Mouse (Mus musculus) liver, embryonic 15.5 days (tissue): ENCODE data around the gene Ugt1a7c. TPM values are rescaled to one million over a fixed set of nuclear protein-coding genes. Genes with fewer than 3 reads are reported as not detected.
"Not testable (repeated sequence)": the region's sequence is repeated elsewhere in the genome, so short reads cannot be mapped to it uniquely, and the experiment has no call there.

Source experiments
- ATAC-seq: fragments of 200-750 bp; cut with Nextera tagmentation; 2 replicates; pipeline ENCODE4 v1.8.0; 2017; ENCODE audit warnings: moderate number of reproducible peaks, mild to moderate bottlenecking, moderate library complexity; ENCODE audit not compliant: insufficient read depth
- H3K27ac ChIP-seq: fragments of 300-500 bp; sonication (generic); replicated peaks from 2 replicates; pipeline ENCODE4 v1.5.1; 2015; ENCODE audit warnings: mild to moderate bottlenecking, inconsistent platforms
- H3K27me3 ChIP-seq: fragments of 300-500 bp; sonication (generic); 2 replicates; pipeline ENCODE4 v1.6.1; 2015; ENCODE audit warnings: mild to moderate bottlenecking, inconsistent platforms
- H3K36me3 ChIP-seq: fragments of 300-500 bp; sonication (generic); replicated peaks from 2 replicates; pipeline ENCODE4 v1.6.1; 2015; ENCODE audit warnings: moderate library complexity, mild to moderate bottlenecking, inconsistent platforms
- H3K4me1 ChIP-seq: fragments of 300-500 bp; sonication (generic); replicated peaks from 2 replicates; pipeline ENCODE4 v1.6.1; 2015; ENCODE audit warnings: inconsistent platforms
- H3K4me2 ChIP-seq: fragments of 300-500 bp; sonication (generic); 2 replicates; pipeline ENCODE4 v1.6.1; 2015; ENCODE audit warnings: moderate library complexity, mild to moderate bottlenecking, inconsistent platforms
- H3K4me3 ChIP-seq: fragments of 300-500 bp; sonication (generic); replicated peaks from 2 replicates; pipeline ENCODE4 v1.5.1; 2015; ENCODE audit warnings: mild to moderate bottlenecking, inconsistent platforms
- H3K9ac ChIP-seq: fragments of 300-500 bp; sonication (generic); 2 replicates; pipeline ENCODE4 v1.6.1; 2015; ENCODE audit warnings: moderate library complexity, mild to moderate bottlenecking, inconsistent platforms
- H3K9me3 ChIP-seq: fragments of 300-500 bp; sonication (generic); replicated peaks from 2 replicates; pipeline ENCODE4 v1.6.1; 2016; ENCODE audit warnings: inconsistent platforms
- WGBS: fragments of 180-500 bp; shearing (Covaris S2); methylation state at CpG from one replicate; pipeline ENCODE4 v1.1.7; 2015; ENCODE audit warnings: mixed read lengths; ENCODE audit not compliant: insufficient replicate concordance; 5-methylcytosine and 5-hydroxymethylcytosine counted together
- polyA plus RNA-seq: library from polyadenylated mRNA; unstranded; fragments of >200 nt; fragmentation: Nextera tagmentation; extraction: Ambion mirVana; gene quantifications from 2 replicates; pipeline ENCODE4 v1.2.1, GENCODE M21; 2015

The Ugt1a7c gene
- polyA plus RNA-seq, 1 experiment from 2014 or later = 3.1 TPM

DNA sequence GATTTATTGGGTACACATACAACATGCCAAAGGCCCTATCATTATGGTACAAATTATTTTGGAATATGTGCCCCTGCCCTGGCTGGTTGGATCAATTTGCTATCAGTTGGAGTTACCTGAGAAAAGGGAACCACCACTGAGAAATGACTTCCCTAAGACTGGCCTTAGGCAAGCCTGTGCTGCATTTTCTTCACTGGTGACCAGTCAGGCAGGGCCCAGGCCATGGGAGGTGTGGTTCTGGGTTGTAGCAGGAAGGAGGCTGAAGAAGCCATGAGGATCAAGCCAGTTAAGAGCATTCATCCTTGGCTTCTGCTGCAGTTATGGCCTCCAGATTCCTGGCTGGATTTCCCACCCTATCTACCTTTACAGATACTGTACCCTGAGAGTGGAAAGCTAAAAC lies 2.5 kb upstream of the Ugt1a7c start:
- no peak for ATAC-seq
- Histone ChIP-seq H3K4me2 (no peak overlapping the region), H3K9ac (no peak overlapping the region), H3K27me3 (no peaks in the 10 kb centered on the region), H3K27ac (no peak overlapping the region), H3K4me1 (no peaks in the 10 kb centered on the region), H3K36me3 (no peaks in the 10 kb centered on the region), H3K4me3 (no peak overlapping the region), H3K9me3 (no peaks in the 10 kb centered on the region)

DNA sequence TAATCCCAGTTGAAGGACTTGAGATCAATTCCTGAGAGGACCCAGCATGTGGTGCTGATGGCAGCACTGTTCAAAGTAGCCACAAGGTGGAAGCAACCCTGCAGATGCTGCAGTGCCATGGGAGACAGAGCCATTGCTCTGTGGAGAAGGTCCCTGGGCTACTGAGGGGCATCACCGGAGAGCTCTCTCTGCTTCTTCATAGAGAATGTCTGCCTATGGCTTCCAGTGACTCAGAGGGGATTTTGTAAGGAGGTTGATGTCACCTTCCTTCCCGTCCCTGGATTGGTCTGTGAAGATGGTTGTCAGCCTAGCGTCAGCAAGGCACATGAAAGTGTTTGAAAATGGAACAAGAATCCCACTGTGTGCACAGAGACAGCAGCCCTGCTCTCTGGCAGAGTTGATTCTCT lies 589 bp upstream of the Ugt1a7c start:
- peak overlapping the region; percentile 46; the same call in 1 of the 2 replicates for H3K27ac ChIP-seq
- not testable (repeated sequence) for H3K27me3 ChIP-seq, H3K9me3 ChIP-seq, H3K36me3 ChIP-seq, H3K4me1 ChIP-seq, H3K4me3 ChIP-seq, ATAC-seq, H3K9ac ChIP-seq, H3K4me2 ChIP-seq
- WGBS = 19% methylated on average over 3 of the region's 3 CpGs

DNA sequence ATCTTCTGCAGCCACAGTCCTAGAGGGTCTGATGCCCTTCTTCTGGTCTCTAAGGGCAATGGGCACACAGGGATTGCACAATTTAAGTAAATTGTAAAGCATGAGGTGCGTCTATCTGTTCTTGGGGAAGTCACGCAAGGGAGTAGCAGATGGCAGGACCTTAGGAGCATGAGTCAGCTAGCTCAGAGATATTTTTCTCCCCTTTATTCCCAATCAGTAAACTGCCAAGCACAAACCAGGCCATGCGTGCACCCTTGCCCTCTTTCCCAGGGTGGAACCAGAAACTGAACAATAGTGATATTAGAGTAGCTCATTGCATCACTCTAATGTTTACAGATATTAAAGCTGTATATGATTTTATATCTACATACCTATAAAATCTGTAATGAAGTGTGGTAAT lies 3.7 kb downstream of the Ugt1a7c start:
- H3K4me1 ChIP-seq, ATAC-seq, H3K27me3 ChIP-seq, H3K4me2 ChIP-seq, H3K36me3 ChIP-seq, H3K9ac ChIP-seq, H3K9me3 ChIP-seq, H3K27ac ChIP-seq, H3K4me3 ChIP-seq: not testable (repeated sequence)
- whole genome bisulfite sequencing = 52% methylated on average over 3 of the region's 3 CpGs

DNA sequence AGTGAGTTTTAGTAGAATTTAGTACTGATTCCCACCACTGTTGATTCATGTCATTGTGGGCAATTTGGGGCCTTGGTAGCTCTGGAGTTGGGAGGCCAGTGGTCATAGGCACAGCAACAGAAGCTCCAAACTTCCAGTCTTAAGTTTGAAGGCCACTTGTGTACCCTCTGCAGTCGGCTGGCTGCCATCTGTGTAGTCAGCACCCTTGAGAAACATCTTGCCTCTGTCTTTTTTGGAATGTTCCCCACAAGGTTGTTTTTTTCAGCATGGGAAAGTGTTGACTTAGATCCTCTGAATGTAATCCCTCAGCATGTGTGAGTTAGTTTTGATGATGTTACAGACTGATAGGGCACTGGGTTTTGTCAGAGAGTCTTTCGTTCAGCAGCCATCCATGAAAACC lies 4.8 kb downstream of the Ugt1a7c start:
- ATAC-seq, H3K4me3 ChIP-seq, H3K4me1 ChIP-seq, H3K27me3 ChIP-seq, H3K27ac ChIP-seq, H3K36me3 ChIP-seq, H3K4me2 ChIP-seq, H3K9me3 ChIP-seq, H3K9ac ChIP-seq: not testable (repeated sequence)
- WGBS = 63% methylated on average over 2 of the region's 2 CpGs

DNA sequence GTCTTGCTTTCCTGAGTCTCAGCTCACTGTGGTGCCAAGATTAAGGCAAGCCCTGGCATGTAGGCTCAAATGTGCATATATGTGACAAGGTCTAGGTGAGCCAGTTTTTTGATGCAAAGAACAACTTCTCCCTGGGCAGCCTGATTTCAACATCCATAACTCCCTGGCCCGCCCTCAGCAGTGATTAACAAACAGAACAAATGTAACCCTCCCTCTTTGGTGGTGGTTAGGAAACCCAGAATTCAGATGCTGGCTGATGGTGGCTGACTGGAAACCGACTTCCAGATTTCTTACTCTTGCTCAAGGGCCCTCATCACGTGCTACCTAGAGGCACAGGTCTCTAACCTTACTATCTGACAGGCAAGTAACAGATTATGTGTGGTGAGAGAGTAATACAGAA lies 8.2 kb downstream of the Ugt1a7c start, which contains the start of gene Ugt1a6b:
Gene Ugt1a6b, plus strand, starts transcription at position 234 of the 400 bp plus-strand sequence.
- WGBS = 6% methylated on average over 3 of the region's 3 CpGs
- H3K9ac ChIP-seq, H3K27me3 ChIP-seq, H3K4me1 ChIP-seq, ATAC-seq, H3K36me3 ChIP-seq, H3K9me3 ChIP-seq, H3K27ac ChIP-seq: not testable (repeated sequence)
- Histone ChIP-seq H3K4me3 (0 out of 2 replicates have a peak within 1 kb of the TSS, but pooled peaks have one; percentile 4), H3K4me2 (peak within 1 kb of the TSS; percentile 45; the same call in 1 of the 2 replicates)

DNA sequence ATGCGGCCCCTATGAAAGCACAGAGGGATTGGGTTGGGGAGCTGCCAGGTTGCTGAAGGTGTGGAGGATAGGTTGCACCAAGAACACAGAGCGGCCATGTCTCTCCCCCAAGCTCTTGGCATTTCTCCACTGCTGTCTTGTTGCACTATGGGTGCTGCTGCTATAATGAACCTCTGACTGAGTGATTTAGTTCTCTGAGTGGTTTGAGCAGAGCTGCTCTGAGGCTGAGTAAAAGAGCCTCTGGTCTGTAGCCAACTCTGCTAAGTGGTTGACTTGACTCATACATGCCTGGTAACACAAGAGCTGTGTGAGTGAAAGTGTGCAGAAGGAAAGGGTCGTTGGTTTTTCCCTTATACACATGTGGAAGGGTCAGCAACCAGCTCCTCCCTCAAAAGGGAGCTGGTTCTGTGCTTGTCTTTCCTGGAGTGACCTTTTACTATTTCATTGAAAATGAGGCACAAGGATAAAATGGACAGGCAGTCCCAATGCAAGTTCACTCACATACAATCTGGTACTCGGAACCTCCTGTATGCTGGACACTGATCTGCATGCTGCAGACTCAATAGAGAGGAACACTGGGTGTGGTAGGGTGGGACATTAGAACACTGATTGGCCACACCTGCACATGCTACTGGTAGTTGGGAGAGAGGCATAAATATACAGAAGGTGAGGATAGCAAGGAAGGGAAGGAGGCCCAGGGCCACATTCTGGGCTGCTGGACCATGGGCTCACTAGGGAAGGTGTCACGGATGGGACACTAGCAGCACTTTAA lies 9.0 kb downstream of the Ugt1a7c start:
- peak overlapping the region; percentile 45 for H3K4me2 ChIP-seq
- H3K9me3 ChIP-seq, H3K4me1 ChIP-seq, H3K27me3 ChIP-seq, H3K9ac ChIP-seq, H3K27ac ChIP-seq, H3K36me3 ChIP-seq, ATAC-seq: not testable (repeated sequence)
- 50% methylated on average over 5 of the region's 5 CpGs for WGBS
- 0 out of 2 replicates have a peak overlapping the region, but pooled peaks have one; percentile 4 for H3K4me3 ChIP-seq

DNA sequence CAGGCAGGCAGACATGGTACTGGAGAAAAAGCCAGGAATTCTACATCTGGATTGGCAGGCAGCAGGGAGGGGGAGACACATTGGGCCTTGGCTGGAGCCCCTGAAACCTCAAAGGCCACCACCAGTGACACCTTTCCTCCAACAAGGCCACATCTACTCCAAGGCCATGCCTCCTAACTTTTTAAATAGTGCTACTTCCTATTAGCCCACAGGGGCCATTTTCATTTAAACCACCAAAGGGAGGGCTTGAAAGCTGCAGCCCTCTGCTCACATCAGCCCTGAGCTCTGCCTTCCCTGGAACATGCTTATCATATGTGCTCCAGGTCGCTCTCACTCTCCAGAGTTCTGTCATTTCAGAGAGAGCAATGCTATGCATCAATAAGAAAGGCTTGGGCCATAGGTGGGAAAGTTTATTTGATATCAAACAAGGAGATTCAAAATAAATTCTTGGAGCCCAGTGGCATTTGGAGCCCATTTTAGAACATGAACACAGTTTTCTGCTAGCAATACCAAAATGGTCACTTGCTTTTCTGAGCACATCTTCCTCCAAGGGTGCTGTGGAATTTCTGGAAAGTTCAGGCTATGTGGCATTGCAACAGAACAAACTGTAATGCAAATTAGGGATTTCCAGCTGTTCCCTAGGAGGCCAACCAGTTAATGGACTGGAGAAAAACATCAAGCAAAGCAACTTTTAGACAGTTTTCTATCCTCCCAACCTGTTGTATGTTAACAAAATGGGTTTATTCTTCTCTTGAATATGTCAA lies 10.0 kb downstream of the Ugt1a7c start:
- no peaks in the 10 kb centered on the region for H3K9me3 ChIP-seq
- no peak overlapping the region for H3K4me3 ChIP-seq
- no peak overlapping the region for H3K9ac ChIP-seq
- H3K4me1 ChIP-seq = peaks cover 5% of the 10 kb centered on the region
- no peaks in the 10 kb centered on the region for H3K36me3 ChIP-seq
- ATAC-seq = no peak
- no peaks in the 10 kb centered on the region for H3K27me3 ChIP-seq
- peak overlapping the region; percentile 45; the same call in 1 of the 2 replicates for H3K4me2 ChIP-seq
- no peak overlapping the region for H3K27ac ChIP-seq
- 40% methylated on average over 1 of the region's 1 CpGs for WGBS

DNA sequence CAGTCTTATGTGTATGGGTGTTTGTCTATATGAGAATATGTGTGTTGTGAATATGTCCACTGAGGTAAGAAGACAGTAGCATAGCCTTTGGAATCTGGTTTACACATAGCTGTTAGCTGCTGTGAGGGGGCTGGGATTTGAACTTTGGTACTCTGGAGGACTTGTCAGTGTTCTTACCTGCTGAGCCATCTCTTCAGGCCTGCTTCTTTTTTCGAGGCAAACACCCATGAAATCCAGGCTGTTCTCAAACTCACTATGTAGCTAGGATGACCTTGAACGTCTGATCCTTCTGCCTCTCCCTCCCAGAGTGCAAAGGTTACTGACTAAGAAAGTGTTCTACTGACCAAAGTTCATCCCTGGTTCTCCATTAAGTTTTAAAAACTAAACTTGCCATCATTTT lies 10.8 kb downstream of the Ugt1a7c start:
- ATAC-seq = no peak

DNA sequence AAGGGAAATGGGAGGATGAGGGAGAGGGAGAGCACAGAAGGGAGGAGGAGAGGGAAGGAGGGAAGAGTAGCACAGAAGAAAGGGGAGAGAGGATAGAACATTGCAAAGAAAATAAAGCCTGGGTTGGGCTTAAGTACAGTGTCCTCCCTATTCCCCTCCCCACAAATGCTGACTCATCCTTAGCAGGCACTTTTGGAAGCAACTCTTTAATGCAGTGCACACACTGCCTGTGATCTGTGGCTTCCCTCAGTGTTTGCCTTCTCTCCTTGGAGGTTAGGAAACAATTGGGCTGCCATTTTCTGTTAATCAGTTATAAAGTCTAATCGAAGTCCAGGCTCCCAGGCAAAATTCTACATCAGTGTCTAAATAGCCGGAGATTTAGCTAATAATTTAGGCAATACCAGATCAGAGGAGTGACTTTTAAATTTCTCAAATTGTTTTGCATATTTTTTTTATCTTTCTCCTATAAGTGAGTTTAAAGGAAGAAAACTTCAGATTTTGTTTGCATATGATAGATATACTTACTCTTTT lies 14.2 kb downstream of the Ugt1a7c start:
- H3K9me3 ChIP-seq, H3K4me3 ChIP-seq, H3K27ac ChIP-seq, H3K9ac ChIP-seq, H3K36me3 ChIP-seq, H3K27me3 ChIP-seq, H3K4me2 ChIP-seq, H3K4me1 ChIP-seq: not testable (repeated sequence)
- ATAC-seq = peak; percentile 96
- 46% methylated on average over 2 of the region's 2 CpGs for WGBS

More for the DNA sequence above, 10.8 kb downstream of the Ugt1a7c start:
- Histone ChIP-seq H3K9me3 (no peaks in the 10 kb centered on the region), H3K4me2 (no peak overlapping the region), H3K36me3 (no peaks in the 10 kb centered on the region), H3K4me3 (no peak overlapping the region), H3K27me3 (no peaks in the 10 kb centered on the region), H3K9ac (no peak overlapping the region), H3K27ac (no peak overlapping the region), H3K4me1 (peaks cover 5% of the 10 kb centered on the region)
- 38% methylated on average over 2 of the region's 2 CpGs for WGBS

DNA sequence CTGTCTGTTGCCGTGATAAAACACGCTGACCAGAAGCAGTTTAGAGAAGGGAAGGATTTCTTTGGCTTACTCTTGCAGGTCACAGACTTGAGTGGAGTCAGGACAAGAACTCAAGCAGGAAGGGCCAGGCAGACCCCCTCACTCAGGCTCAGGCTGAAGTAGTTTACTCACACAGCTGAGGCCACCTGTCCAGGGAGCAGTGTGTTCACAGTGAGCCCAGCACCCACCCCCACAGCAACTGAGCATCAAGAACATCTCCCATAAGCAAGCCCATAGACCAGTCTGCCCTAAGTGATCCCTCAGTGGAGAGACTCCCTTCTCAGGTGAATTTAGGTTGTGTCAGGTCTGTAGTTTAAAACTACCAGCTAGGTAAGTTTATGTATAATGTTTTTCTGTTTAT lies 14.7 kb downstream of the Ugt1a7c start:
- not testable (repeated sequence) for H3K9ac ChIP-seq, H3K4me3 ChIP-seq, H3K4me1 ChIP-seq, H3K27me3 ChIP-seq, H3K36me3 ChIP-seq, H3K9me3 ChIP-seq
- Histone ChIP-seq H3K4me2 (peak overlapping the region; percentile 30; the same call in 1 of the 2 replicates), H3K27ac (peak overlapping the region; percentile 55; the same call in 1 of the 2 replicates)
- 43% methylated on average over 2 of the region's 2 CpGs for WGBS
- peak; percentile 46 for ATAC-seq

DNA sequence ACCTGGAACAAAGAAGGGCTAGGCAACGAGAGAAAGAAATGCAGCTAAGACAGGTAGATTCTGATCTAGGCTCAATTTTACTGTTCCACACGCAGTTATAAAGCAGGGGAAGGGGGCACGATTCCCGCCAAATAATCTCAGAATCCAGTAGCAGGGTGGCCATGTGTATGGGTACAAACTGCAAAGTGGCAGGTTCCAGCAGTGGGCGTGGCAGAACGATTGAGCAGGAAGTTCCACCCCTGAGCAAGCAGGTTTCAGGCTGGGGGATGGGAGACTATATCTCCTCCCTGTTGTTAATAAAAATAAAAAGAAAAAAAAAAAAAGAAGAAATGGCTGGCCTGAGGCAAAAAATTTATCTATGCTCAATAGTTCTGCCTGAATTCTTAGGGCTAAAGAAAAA lies 17.9 kb downstream of the Ugt1a7c start:
- WGBS = 60% methylated on average over 6 of the region's 6 CpGs
- not testable (repeated sequence) for ATAC-seq

More for the DNA sequence above, 17.9 kb downstream of the Ugt1a7c start:
- not testable (repeated sequence) for H3K4me2 ChIP-seq, H3K27me3 ChIP-seq, H3K4me3 ChIP-seq, H3K9me3 ChIP-seq, H3K36me3 ChIP-seq, H3K4me1 ChIP-seq, H3K9ac ChIP-seq, H3K27ac ChIP-seq
